Mouse (Mus musculus) forebrain, postnatal 0 days (tissue): ENCODE measurements at regions not wholly inside any gene's neighbourhood (a gene's known extent, or its start where the extent isn't known, plus 50 kb on each side); places are given as distances from the start of the nearest gene placed in this dataset.

Experiments used
- ATAC-seq: fragments of 200-750 bp; cut with Nextera tagmentation; 2 replicates; pipeline ENCODE4 v1.8.0; 2017; ENCODE audit warnings: mild to moderate bottlenecking, moderate library complexity
- DNase-seq: peaks from one replicate; pipeline ENCODE4 v3.0.0-alpha.2; 2015
- H3K27ac ChIP-seq: fragments of 300-500 bp; sonication (generic); 2 replicates; pipeline ENCODE4 v1.5.1; 2014; ENCODE audit warnings: low read depth, mild to moderate bottlenecking, antibody characterized with exemption, low read length, moderate library complexity, mixed read lengths
- H3K27me3 ChIP-seq: fragments of 300-500 bp; sonication (generic); 2 replicates; pipeline ENCODE4 v1.6.1; 2014; ENCODE audit warnings: mild to moderate bottlenecking, low read length, mixed read lengths; ENCODE audit not compliant: insufficient read depth
- H3K36me3 ChIP-seq: fragments of 300-500 bp; sonication (generic); 2 replicates; pipeline ENCODE4 v1.6.1; 2014; ENCODE audit warnings: mild to moderate bottlenecking, moderate library complexity; ENCODE audit not compliant: insufficient read depth
- H3K4me1 ChIP-seq: fragments of 300-500 bp; sonication (generic); 2 replicates; pipeline ENCODE4 v1.6.1; 2014; ENCODE audit warnings: antibody characterized with exemption; ENCODE audit not compliant: insufficient read depth
- H3K4me2 ChIP-seq: fragments of 300-500 bp; sonication (generic); 2 replicates; pipeline ENCODE4 v1.6.1; 2014; ENCODE audit warnings: low read depth, mild to moderate bottlenecking, moderate library complexity
- H3K4me3 ChIP-seq: fragments of 300-500 bp; sonication (generic); 2 replicates; pipeline ENCODE4 v1.5.1; 2014; ENCODE audit warnings: low read depth, low read length, mixed read lengths
- H3K9ac ChIP-seq: fragments of 300-500 bp; sonication (generic); 2 replicates; pipeline ENCODE4 v1.6.1; 2014; ENCODE audit warnings: mild to moderate bottlenecking
- H3K9me3 ChIP-seq: fragments of 300-500 bp; sonication (generic); 2 replicates; pipeline ENCODE4 v1.6.1; 2016; ENCODE audit warnings: low read length
- CTCF ChIP-seq: sonication (generic); IDR thresholded peaks from 2 replicates; pipeline ENCODE4 v1.5.1; 2016; ENCODE audit warnings: antibody characterized with exemption, control low read depth, low read depth
- WGBS: fragments of 180-500 bp; shearing (Covaris S2); extraction: QIAGEN DNeasy Blood & Tissue Kit; methylation state at CpG from one replicate; pipeline ENCODE4 v1.1.7; 2014; 5-methylcytosine and 5-hydroxymethylcytosine counted together
- microRNA-seq, 2 experiments: library from miRNA; unstranded; fragments of <30 nt; microRNA quantifications; one replicate each; pipeline ENCODE4; 2016

DNA sequence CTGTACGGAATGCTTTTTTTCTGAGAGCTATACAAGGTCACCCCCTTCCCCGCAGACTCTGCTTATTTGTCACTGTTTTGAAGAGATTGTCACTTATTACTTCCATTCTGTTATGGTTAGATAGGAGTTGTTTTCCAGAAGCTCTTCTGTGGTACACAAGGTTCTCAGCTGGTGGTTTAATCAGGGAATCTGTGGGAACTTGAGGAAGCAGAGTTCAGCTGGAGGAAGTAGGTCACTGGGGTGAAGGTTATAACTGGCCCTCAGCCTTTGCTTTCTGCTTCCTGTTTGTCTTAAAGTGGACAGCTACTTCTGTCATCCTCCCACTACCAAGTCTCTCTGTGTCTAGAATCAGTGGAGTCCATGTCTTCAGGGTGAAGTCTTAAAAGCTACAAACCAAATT, 143.4 kb upstream of the Gm10131 start:
- Histone ChIP-seq H3K9me3 (no peaks in the 10 kb centered on the region), H3K36me3 (no peaks in the 10 kb centered on the region), H3K4me2 (no peak overlapping the region), H3K4me3 (no peak overlapping the region), H3K27me3 (no peaks in the 10 kb centered on the region), H3K9ac (no peak overlapping the region), H3K27ac (no peak overlapping the region), H3K4me1 (no peaks in the 10 kb centered on the region)
- WGBS = 92% methylated on average over 2 of the region's 2 CpGs
- no peak for DNase-seq
- TF ChIP-seq CTCF = no peak
- ATAC-seq = no peak

DNA sequence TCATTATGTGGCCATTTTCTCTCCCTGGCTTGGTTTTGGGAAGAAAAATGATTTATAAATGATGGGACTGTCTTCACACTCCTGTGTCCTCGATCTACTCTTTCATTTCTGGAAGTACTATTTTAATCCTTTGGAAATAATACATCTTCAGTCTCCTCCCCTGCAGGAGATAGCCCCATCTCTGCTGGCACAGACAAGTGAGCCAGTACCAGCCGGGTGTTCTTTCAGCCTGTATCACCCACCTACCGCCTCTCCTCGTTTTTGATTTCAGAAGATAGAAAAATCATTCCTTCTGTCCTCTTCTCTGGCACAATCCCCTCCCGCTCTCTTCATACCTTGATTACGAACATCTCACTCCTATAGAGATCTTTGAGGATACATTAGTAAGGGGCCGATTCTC, 140.4 kb upstream of the Gm10131 start:
- DNase-seq (no peak), ATAC-seq (no peak)
- H3K36me3 ChIP-seq = no peaks in the 10 kb centered on the region
- no peak overlapping the region for H3K9ac ChIP-seq
- H3K4me2 ChIP-seq = no peak overlapping the region
- no peak overlapping the region for H3K27ac ChIP-seq
- H3K9me3 ChIP-seq = no peaks in the 10 kb centered on the region
- H3K4me1 ChIP-seq = no peaks in the 10 kb centered on the region
- no peak overlapping the region for H3K4me3 ChIP-seq
- 89% methylated on average over 7 of the region's 7 CpGs for WGBS
- no peak for TF ChIP-seq CTCF
- H3K27me3 ChIP-seq = no peaks in the 10 kb centered on the region

- WGBS = 79% methylated on average over 6 of the region's 6 CpGs
- H3K27ac ChIP-seq = no peak overlapping the region
- no peak overlapping the region for H3K9ac ChIP-seq
- H3K4me1 ChIP-seq = no peaks in the 10 kb centered on the region
- H3K4me3 ChIP-seq = no peak overlapping the region
- H3K4me2 ChIP-seq = no peak overlapping the region
- TF ChIP-seq CTCF = no peak
- no peaks in the 10 kb centered on the region for H3K36me3 ChIP-seq
- no peak for ATAC-seq
- no peaks in the 10 kb centered on the region for H3K9me3 ChIP-seq
- DNase-seq = no peak
- H3K27me3 ChIP-seq = no peaks in the 10 kb centered on the region
These were observed 127.9 kb upstream of the Gm10131 start for GRCm38 (mm10) chr8:34239346-34239900.

- H3K9me3 ChIP-seq = no peaks in the 10 kb centered on the region
- H3K4me1 ChIP-seq = no peaks in the 10 kb centered on the region
- no peak overlapping the region for H3K9ac ChIP-seq
- ATAC-seq (no peak), DNase-seq (no peak)
- H3K36me3 ChIP-seq = no peaks in the 10 kb centered on the region
- 58% methylated on average over 4 of the region's 4 CpGs for WGBS
- TF ChIP-seq CTCF = no peak
- no peak overlapping the region for H3K4me3 ChIP-seq
- H3K27me3 ChIP-seq = no peaks in the 10 kb centered on the region
- no peak overlapping the region for H3K4me2 ChIP-seq
- no peak overlapping the region for H3K27ac ChIP-seq
These were observed 122.2 kb upstream of the Gm10131 start for GRCm38 (mm10) chr8:34233705-34234104.

DNA sequence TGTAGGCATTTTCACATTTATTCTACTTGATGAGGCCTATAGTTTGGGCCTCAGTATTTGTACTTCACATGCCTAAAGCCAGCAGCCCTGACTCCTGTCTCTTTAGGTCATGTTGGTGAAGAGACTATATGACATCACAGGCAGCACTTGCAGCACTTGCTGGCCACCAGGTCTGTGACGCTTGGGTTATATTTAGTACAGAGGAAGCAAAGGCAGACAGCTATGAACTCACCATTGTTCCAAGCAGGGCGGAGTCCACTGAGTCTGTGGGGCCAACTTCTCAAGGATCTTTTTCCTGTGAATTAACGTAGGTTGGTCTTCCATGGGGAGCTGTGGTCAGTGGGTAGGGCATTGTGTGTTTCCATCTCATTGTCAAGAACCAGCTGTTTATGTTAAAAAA, 117.9 kb upstream of the Gm10131 start:
- Histone ChIP-seq H3K9me3 (no peaks in the 10 kb centered on the region), H3K27ac (no peak overlapping the region), H3K4me2 (no peak overlapping the region), H3K27me3 (no peaks in the 10 kb centered on the region), H3K9ac (no peak overlapping the region), H3K36me3 (no peaks in the 10 kb centered on the region), H3K4me1 (no peaks in the 10 kb centered on the region), H3K4me3 (no peak overlapping the region)
- 88% methylated on average over 3 of the region's 3 CpGs for WGBS
- ATAC-seq = no peak
- TF ChIP-seq CTCF = no peak
- no peak for DNase-seq

DNA sequence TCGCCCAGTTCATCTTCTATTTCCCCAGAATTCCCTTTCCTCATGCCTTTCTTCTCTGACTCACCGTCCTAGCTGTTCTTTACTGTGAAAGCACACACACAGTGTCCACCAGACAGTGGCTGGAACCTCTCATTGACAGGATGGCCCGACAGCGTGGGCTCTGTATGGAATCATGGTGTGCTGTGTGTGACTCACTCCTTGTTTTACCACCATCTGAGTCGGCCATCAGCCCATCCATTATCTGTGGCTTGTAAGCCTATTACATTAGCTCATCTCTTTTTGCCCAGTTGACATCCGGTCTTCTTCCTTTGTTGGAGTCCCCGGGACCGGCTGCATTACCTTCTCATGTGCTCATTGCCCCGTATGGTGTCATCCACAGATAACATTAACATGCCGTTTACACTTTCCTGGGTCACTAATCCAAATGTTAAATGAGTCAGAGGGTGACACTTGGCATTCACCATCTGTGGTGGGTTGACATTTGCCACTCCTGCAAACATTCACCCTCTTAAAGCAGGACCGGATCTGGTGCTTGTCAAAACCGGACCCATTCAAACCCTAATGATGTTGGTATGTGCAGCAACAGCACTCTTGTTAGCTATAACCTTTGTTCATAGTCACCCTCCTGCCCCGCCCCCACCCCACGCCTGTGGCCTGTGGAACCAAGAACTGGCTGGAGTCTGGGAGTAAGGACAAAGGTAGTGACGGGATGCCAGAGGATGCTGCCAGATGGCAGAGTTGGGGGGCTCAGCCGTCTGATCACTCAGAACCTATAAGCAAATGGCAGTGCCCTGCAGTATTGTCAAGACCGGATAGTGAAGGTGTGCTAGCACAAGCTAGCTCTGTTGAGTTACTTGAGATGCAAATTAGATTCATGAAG, 113.7 kb upstream of the Gm10131 start:
- H3K9me3 ChIP-seq = no peaks in the 10 kb centered on the region
- WGBS = 66% methylated on average over 17 of the region's 17 CpGs
- no peak overlapping the region for H3K4me2 ChIP-seq
- ATAC-seq (no peak), DNase-seq (no peak)
- no peak for TF ChIP-seq CTCF
- H3K36me3 ChIP-seq = no peaks in the 10 kb centered on the region
- no peaks in the 10 kb centered on the region for H3K27me3 ChIP-seq
- H3K4me3 ChIP-seq = no peak overlapping the region
- no peaks in the 10 kb centered on the region for H3K4me1 ChIP-seq
- H3K9ac ChIP-seq = no peak overlapping the region
- H3K27ac ChIP-seq = no peak overlapping the region; the same call in 1 of the 2 replicates

DNA sequence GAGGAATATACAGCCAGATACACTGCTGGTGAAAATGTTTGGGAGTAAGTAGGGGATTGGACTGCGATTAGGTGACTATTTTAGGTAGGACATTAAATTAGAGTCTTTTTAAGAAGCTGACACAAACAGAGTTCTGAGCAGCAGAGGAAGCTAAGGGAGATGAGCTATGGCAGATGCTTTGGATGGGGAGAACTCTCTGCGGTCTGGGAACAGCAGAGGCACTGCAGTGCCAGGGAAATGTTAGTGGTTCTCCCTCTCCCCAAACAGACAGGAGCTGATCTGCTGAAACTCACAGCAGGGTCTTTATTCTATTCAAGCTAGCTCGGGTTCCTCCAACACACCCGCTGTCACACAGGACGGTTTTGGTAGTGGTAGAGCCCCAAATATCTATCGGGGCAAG, 110.7 kb upstream of the Gm10131 start:
- WGBS = 62% methylated on average over 6 of the region's 6 CpGs
- no peak for TF ChIP-seq CTCF
- no peak overlapping the region for H3K4me2 ChIP-seq
- H3K27ac ChIP-seq = no peak overlapping the region
- H3K9ac ChIP-seq = no peak overlapping the region
- no peaks in the 10 kb centered on the region for H3K27me3 ChIP-seq
- H3K4me1 ChIP-seq = no peaks in the 10 kb centered on the region
- H3K9me3 ChIP-seq = no peaks in the 10 kb centered on the region
- H3K4me3 ChIP-seq = no peak overlapping the region
- DNase-seq (no peak), ATAC-seq (peak; percentile 61; the same call in 1 of the 2 replicates)
- no peaks in the 10 kb centered on the region for H3K36me3 ChIP-seq

Small RNAs in the stretch of these regions (microRNA-seq; reads per million reads assigned to microRNA genes)
- gene Gm23177 = 0 reads per million in 2 experiments
